Mouse (Mus musculus) myocyte (in vitro differentiated cells): ENCODE measurements around the gene Gm20388.

Experiments used
- CEBPB ChIP-seq: IDR thresholded peaks from 2 replicates; pipeline ENCODE4 v1.6.1; 2011; ENCODE audit warnings: mild to moderate bottlenecking, moderate library complexity; ENCODE audit not compliant: poor library complexity, insufficient read depth, severe bottlenecking
- E2F4 ChIP-seq: IDR thresholded peaks from one replicate; pipeline ENCODE4 v1.6.1; 2011; ENCODE audit warnings: mild to moderate bottlenecking, control low read depth, moderate library complexity; ENCODE audit not compliant: insufficient read depth
- MAX ChIP-seq: IDR thresholded peaks from one replicate; pipeline ENCODE4 v1.6.1; 2011; ENCODE audit warnings: low read depth, mild to moderate bottlenecking, control low read depth
- MYOD1 ChIP-seq, 3 experiments: IDR thresholded peaks; one replicate each; pipeline ENCODE4 v1.6.1; 2011; ENCODE audit warnings: control low read depth in 2 of 3, low read depth in 2 of 3, mild to moderate bottlenecking in 2 of 3, moderate library complexity in 1 of 3; ENCODE audit not compliant: insufficient read length in 2 of 3, control insufficient read depth in 1 of 3
- MYOG ChIP-seq, 3 experiments: IDR thresholded peaks; one replicate each; pipeline ENCODE4 v1.6.1; 2011; ENCODE audit warnings: control low read depth in 2 of 3, low read depth in 2 of 3, mild to moderate bottlenecking in 2 of 3; ENCODE audit not compliant: insufficient read length in 2 of 3, control insufficient read depth in 1 of 3, insufficient read depth in 1 of 3
- POLR2A ChIP-seq: IDR thresholded peaks from one replicate; pipeline ENCODE4 v1.6.1; 2011; ENCODE audit warnings: low read depth, mild to moderate bottlenecking, control low read depth, moderate library complexity; ENCODE audit not compliant: insufficient read length
- SRF ChIP-seq: IDR thresholded peaks from one replicate; pipeline ENCODE4 v1.6.1; 2011; ENCODE audit warnings: low read depth; ENCODE audit not compliant: control insufficient read depth, insufficient read length
- TCF12 ChIP-seq: IDR thresholded peaks from one replicate; pipeline ENCODE4 v1.6.1; 2011; ENCODE audit warnings: mild to moderate bottlenecking, control low read depth; ENCODE audit not compliant: poor library complexity, insufficient read depth, severe bottlenecking
- TCF3 ChIP-seq: IDR thresholded peaks from one replicate; pipeline ENCODE4 v1.6.1; 2011; ENCODE audit warnings: low read depth, control low read depth; ENCODE audit not compliant: insufficient read length
- USF1 ChIP-seq: IDR thresholded peaks from one replicate; pipeline ENCODE4 v1.6.1; 2011; ENCODE audit warnings: low read depth, mild to moderate bottlenecking, control low read depth, moderate library complexity

GRCm38 (mm10) chr8:124039351-124039750 is 4128.7 kb downstream of the Gm20388 start:
- no peak for TF ChIP-seq POLR2A
- no peak for TF ChIP-seq E2F4
- TF ChIP-seq MAX = no peak
- TF ChIP-seq TCF12 = no peak
- no peak for TF ChIP-seq TCF3
- TF ChIP-seq SRF = no peak
- TF ChIP-seq MYOG (IDR thresholded peaks at IDR 0.05; ENCODE audit: control insufficient read depth in 1 of 3, insufficient read depth in 1 of 3, insufficient read length in 2 of 3, low read depth in 2 of 3) = no peak
- TF ChIP-seq USF1 = no peak
- no peak for TF ChIP-seq MYOD1 (IDR thresholded peaks at IDR 0.05; ENCODE audit: control insufficient read depth in 1 of 3, insufficient read length in 2 of 3, low read depth in 2 of 3)
- no peak for TF ChIP-seq CEBPB
